Mouse (Mus musculus) ES-Bruce4 (cell line): ENCODE results near the gene Klrg2.

Source experiments
- CTCF ChIP-seq: IDR thresholded peaks from one replicate; pipeline ENCODE4 v1.8.1; 2011; ENCODE audit warnings: low read depth, low read length
- POLR2A ChIP-seq: IDR thresholded peaks from one replicate; pipeline ENCODE4 v1.8.1; 2011; ENCODE audit warnings: low read length; ENCODE audit not compliant: insufficient read depth

DNA sequence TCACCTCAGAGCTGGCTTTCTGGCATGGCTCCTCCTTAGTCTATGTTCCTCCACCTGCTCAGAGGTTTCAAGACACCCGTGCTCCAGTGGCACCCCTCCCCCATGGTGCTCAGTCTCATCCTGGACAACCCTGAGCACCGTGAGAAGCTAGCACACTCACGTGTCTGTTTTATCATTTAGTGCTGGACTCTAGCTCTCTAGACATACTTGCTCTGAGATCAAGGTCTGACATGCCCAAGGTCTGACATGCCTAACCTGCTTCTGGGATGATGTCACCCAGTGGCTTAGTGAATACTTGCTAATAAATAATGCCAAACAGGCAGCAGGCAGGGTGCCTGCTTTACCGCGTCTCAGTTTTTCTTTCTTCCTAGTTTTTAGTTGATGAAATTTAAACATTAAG is 5.6 kb upstream of the Klrg2 start:
- TF ChIP-seq CTCF (no peak), POLR2A (no peak)
